Mouse (Mus musculus): Measurements from ENCODE around the gene Lcp1. TPM values are rescaled to one million over a fixed set of nuclear protein-coding genes. Genes with fewer than 3 reads are reported as not detected.

The Lcp1 gene
- polyA plus RNA-seq, 1 experiment: 0.68 TPM

DNA sequence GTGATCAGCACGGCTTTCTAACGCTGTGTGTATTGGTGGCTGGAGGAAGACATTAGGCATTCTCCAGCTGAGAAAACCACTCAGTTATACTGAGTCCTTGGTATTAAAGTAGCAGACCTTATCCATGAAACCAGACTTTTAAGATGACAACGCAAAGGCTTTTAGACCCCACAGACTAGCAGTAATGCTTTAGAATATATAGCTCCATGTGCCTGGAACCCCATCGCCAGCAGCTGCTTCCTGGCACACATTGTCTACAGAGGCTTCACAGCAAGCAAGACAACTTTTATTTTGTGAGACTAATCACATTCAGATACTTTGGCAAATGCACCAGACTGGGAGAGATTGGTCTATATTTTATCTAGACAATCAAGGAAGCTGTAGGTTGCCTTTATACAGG is 75.4 kb downstream of the Lcp1 start:
- Histone ChIP-seq H3K4me3 (ENCODE audit: control insufficient read depth, low read depth, low read length) (no peak overlapping the region), H3K36me3 (ENCODE audit: control insufficient read depth, insufficient read depth, low read length) (no peaks in the 10 kb centered on the region), H3K27me3 (ENCODE audit: control insufficient read depth, insufficient read depth, low read length) (no peaks in the 10 kb centered on the region), H3K27ac (ENCODE audit: control insufficient read depth, insufficient read depth, low read depth, low read length) (no peak overlapping the region), H3K4me1 (ENCODE audit: control insufficient read depth, insufficient read depth, low read length) (no peaks in the 10 kb centered on the region)
- TF ChIP-seq CTCF (IDR thresholded peaks at IDR 0.05; ENCODE audit: control insufficient read depth, insufficient read depth, insufficient replicate concordance, low read depth, low read length) (no peak), POLR2A (IDR thresholded peaks at IDR 0.05; ENCODE audit: control insufficient read depth, low read depth, low read length) (no peak)

DNA sequence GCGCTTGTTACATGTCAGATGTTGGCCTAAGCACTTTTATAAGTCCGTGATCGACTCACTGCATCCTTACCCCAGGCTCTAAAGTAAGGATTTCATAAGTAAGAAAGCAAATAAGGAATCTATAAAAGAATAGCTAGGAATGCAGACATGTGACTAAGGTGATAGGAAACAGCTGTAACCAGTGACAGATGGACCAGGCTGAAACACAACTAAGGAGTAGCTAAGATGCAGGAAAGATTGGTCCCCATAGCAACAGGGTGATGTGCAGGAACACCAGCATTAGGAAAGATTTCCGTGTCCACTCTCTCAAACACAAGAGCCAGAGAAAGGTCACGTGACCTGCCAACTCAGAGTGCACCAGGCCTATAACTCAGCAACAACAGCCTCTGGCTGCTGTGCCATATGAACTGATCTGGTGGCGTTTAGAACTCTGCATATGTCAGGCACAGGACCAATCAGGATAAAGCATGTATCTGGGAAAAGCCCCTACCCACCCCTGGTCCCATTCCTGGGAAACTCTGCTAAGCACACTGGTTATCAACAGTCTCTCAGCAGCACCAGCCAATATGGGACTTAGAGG is 77.8 kb downstream of the Lcp1 start:
- Histone ChIP-seq H3K27ac (ENCODE audit: control insufficient read depth, insufficient read depth, low read depth, low read length) (no peak overlapping the region), H3K4me3 (ENCODE audit: control insufficient read depth, low read depth, low read length) (no peak overlapping the region), H3K27me3 (ENCODE audit: control insufficient read depth, insufficient read depth, low read length) (no peaks in the 10 kb centered on the region), H3K4me1 (ENCODE audit: control insufficient read depth, insufficient read depth, low read length) (no peaks in the 10 kb centered on the region), H3K36me3 (ENCODE audit: control insufficient read depth, insufficient read depth, low read length) (no peaks in the 10 kb centered on the region)
- TF ChIP-seq POLR2A (IDR thresholded peaks at IDR 0.05; ENCODE audit: control insufficient read depth, low read depth, low read length) (no peak), CTCF (IDR thresholded peaks at IDR 0.05; ENCODE audit: control insufficient read depth, insufficient read depth, insufficient replicate concordance, low read depth, low read length) (no peak)

DNA sequence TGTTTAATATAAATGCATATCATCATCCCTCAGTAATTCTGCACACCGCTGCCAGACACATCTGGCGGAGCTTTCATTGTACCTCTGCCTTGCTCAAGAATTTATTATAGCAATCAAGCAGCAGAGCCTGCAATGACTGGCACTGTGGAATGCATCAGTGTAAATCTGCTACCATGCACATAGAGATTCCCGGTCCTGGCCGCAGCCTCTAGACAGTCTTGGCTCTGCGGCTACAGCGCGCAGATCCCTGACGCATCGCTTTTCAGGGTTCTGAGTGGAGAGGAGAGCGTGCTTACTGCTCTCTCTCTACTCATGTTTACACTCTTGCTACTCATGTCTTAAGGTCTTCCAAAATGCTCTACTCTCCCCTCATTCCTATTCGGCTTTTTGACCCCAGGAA is 82.9 kb downstream of the Lcp1 start:
- no peak for TF ChIP-seq CTCF (IDR thresholded peaks at IDR 0.05; ENCODE audit: control insufficient read depth, insufficient read depth, insufficient replicate concordance, low read depth, low read length)
- no peak for TF ChIP-seq POLR2A (IDR thresholded peaks at IDR 0.05; ENCODE audit: control insufficient read depth, low read depth, low read length)
- no peak overlapping the region for H3K4me3 ChIP-seq (ENCODE audit: control insufficient read depth, low read depth, low read length)
- H3K4me1 ChIP-seq (ENCODE audit: control insufficient read depth, insufficient read depth, low read length): no peaks in the 10 kb centered on the region
- H3K36me3 ChIP-seq (ENCODE audit: control insufficient read depth, insufficient read depth, low read length): no peaks in the 10 kb centered on the region
- no peaks in the 10 kb centered on the region for H3K27me3 ChIP-seq (ENCODE audit: control insufficient read depth, insufficient read depth, low read length)
- no peak overlapping the region for H3K27ac ChIP-seq (ENCODE audit: control insufficient read depth, insufficient read depth, low read depth, low read length)

DNA sequence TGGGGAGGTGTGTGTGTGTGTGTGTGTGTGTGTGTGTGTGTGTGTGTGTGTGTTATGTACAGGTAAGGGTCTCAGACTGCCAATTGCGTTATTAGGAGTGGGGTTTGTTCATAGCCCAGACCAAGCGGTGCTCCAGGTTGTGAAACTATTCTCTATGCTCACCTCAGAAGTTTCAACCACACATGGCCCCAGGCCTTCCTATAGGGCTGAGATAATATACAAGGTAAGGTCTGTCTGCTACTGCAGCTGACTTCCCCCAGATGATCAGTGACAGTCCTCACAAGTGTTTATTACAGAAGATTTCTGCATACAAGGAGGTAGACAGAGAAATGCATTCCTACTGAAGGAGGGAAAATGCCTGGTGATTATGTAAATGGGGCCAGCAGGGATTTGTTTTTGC is 87.9 kb downstream of the Lcp1 start:
- Histone ChIP-seq H3K27me3 (ENCODE audit: control insufficient read depth, insufficient read depth, low read length) (no peaks in the 10 kb centered on the region), H3K27ac (ENCODE audit: control insufficient read depth, insufficient read depth, low read depth, low read length) (no peak overlapping the region), H3K36me3 (ENCODE audit: control insufficient read depth, insufficient read depth, low read length) (no peaks in the 10 kb centered on the region), H3K4me3 (ENCODE audit: control insufficient read depth, low read depth, low read length) (no peak overlapping the region), H3K4me1 (ENCODE audit: control insufficient read depth, insufficient read depth, low read length) (no peaks in the 10 kb centered on the region)
- TF ChIP-seq POLR2A (IDR thresholded peaks at IDR 0.05; ENCODE audit: control insufficient read depth, low read depth, low read length) (no peak), CTCF (IDR thresholded peaks at IDR 0.05; ENCODE audit: control insufficient read depth, insufficient read depth, insufficient replicate concordance, low read depth, low read length) (no peak)

DNA sequence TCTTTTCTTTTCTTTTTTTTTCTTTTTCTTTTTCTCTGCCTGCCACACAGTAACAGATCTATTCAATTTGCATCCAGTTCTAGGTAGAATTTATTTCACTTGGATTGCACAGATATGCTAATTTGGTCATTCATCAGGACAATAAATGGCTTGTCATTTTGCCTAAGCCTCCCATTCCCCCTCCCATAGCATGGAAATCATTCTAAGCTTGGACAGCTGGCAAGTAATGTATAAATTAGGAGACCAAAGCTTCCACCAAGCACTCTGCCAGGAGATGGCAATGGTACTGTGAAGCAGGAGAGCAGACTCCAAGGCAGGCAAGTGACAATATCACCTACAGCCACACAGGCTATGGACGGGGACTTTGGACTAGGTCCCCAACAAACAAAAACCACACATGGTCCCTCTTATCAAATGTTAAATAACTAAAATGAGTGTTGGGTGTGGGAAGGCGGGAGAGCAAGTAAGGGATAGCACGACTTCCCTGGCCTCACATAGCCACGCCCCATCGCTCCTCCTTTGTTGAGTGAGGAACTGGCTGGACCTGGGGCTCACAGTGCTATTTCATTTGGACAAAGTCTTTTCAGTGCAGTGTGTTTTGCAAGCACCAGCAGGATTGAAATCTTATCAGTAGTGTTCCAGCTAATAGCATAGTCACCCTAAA is 88.5 kb downstream of the Lcp1 start:
- H3K36me3 ChIP-seq (ENCODE audit: control insufficient read depth, insufficient read depth, low read length): no peaks in the 10 kb centered on the region
- no peak overlapping the region for H3K27ac ChIP-seq (ENCODE audit: control insufficient read depth, insufficient read depth, low read depth, low read length)
- H3K4me3 ChIP-seq (ENCODE audit: control insufficient read depth, low read depth, low read length): no peak overlapping the region
- no peaks in the 10 kb centered on the region for H3K27me3 ChIP-seq (ENCODE audit: control insufficient read depth, insufficient read depth, low read length)
- TF ChIP-seq CTCF (IDR thresholded peaks at IDR 0.05; ENCODE audit: control insufficient read depth, insufficient read depth, insufficient replicate concordance, low read depth, low read length): no peak
- TF ChIP-seq POLR2A (IDR thresholded peaks at IDR 0.05; ENCODE audit: control insufficient read depth, low read depth, low read length): no peak
- no peaks in the 10 kb centered on the region for H3K4me1 ChIP-seq (ENCODE audit: control insufficient read depth, insufficient read depth, low read length)

DNA sequence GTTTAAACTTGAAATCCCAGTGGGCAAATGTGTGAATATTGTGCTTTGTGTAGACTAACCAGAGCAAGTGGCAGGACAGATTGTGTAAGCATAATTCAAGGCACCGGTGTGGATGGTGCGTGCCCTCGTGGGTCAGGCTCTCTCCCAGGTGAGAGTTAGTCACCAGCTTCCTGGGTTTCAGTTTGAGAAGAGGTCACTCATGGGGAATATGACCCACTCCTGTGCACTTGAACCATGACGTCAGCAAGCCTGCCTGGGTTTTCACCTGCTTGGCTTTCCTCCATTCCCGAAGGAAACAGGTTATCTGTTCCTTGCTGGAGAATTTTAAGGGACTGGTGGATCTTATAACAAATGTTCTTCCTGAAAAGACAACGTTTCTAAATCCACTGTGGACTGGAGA is 91.5 kb downstream of the Lcp1 start:
- Histone ChIP-seq H3K27ac (ENCODE audit: control insufficient read depth, insufficient read depth, low read depth, low read length) (no peak overlapping the region), H3K27me3 (ENCODE audit: control insufficient read depth, insufficient read depth, low read length) (no peaks in the 10 kb centered on the region), H3K36me3 (ENCODE audit: control insufficient read depth, insufficient read depth, low read length) (no peaks in the 10 kb centered on the region), H3K4me1 (ENCODE audit: control insufficient read depth, insufficient read depth, low read length) (no peaks in the 10 kb centered on the region), H3K4me3 (ENCODE audit: control insufficient read depth, low read depth, low read length) (no peak overlapping the region)
- TF ChIP-seq CTCF (IDR thresholded peaks at IDR 0.05; ENCODE audit: control insufficient read depth, insufficient read depth, insufficient replicate concordance, low read depth, low read length) (no peak), POLR2A (IDR thresholded peaks at IDR 0.05; ENCODE audit: control insufficient read depth, low read depth, low read length) (no peak)

DNA sequence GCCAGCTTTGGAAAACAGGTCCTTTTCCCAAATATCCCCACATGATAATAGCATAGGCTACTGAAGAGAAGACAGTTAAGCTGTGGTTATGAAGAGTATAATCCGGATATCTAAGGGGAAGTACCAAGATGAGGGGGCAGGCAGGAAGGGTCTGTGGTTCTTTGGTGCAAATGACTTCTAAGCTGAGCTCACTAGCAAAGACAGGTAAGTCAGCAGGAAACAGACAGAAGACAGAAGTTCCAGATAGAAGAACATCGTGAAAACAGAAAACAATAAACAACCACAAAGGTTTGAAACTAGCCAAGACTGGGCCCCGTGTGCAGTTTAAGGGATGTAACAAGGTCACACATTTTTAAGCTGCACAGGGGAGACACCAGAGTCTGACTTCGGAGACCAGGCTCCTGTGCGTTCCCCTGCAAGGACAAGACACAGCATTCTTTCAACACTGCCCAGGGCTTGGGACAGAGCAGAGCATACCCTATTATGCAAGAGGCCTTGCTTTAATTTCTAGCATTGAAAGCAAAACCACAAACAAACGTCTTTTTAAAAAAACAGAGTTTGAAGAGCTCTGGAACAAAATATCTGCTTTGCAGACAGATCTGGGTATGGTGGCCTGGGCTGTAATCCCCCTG is 96.7 kb downstream of the Lcp1 start:
- TF ChIP-seq CTCF (IDR thresholded peaks at IDR 0.05; ENCODE audit: control insufficient read depth, insufficient read depth, insufficient replicate concordance, low read depth, low read length) (no peak), POLR2A (IDR thresholded peaks at IDR 0.05; ENCODE audit: control insufficient read depth, low read depth, low read length) (no peak)
- Histone ChIP-seq H3K27ac (ENCODE audit: control insufficient read depth, insufficient read depth, low read depth, low read length) (no peak overlapping the region), H3K36me3 (ENCODE audit: control insufficient read depth, insufficient read depth, low read length) (no peaks in the 10 kb centered on the region), H3K4me3 (ENCODE audit: control insufficient read depth, low read depth, low read length) (no peak overlapping the region), H3K27me3 (ENCODE audit: control insufficient read depth, insufficient read depth, low read length) (no peaks in the 10 kb centered on the region), H3K4me1 (ENCODE audit: control insufficient read depth, insufficient read depth, low read length) (no peaks in the 10 kb centered on the region)
